Mouse (Mus musculus) gastrocnemius, postnatal 25 days (tissue): Measurements from ENCODE around the gene Ptges3. TPM values are rescaled to one million over a fixed set of nuclear protein-coding genes. Genes with fewer than 3 reads are reported as not detected.
A peak's percentile ranks its signal among the peaks of the same experiment; 100 is the strongest.
"Not testable (repeated sequence)": the region's sequence is repeated elsewhere in the genome, so short reads cannot be mapped to it uniquely, and the experiment has no call there.

Experiments used
- DNase-seq: peaks from one replicate; pipeline ENCODE4 v3.0.0; 2022
- total RNA-seq, 2 experiments: library from RNA; stranded (reverse); gene quantifications; 1 replicate in 1 of 2; 2 replicates in 1 of 2; pipeline ENCODE4 v1.2.3; 2021

Ptges3 gene
- total RNA-seq, 2 experiments from 2014 or later, result 61.5 to 62.3 TPM

- peak; percentile 47 for DNase-seq
These were observed 640 bp downstream of the Ptges3 start for GRCm38 (mm10) chr10:128059207-128059981.

DNA sequence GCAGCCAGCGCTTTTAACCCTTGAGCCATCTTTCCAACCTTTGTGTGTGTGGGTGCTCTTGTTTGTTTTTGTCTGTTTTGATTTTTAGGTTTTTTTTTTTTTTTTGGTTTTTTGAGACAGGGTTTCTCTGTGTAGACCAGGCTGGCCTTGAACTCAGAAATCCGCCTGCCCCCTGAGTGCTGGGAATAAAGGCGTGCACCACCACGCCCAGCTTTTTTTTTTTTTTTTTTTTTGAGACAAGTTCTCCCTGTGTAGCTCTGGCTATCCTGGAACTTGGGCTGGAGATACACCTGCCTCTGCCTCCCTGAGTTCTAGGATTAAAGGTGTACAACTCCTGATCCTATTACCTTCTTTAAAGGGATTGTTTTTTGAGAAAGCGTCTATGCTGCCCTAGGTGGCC, 2.4 kb downstream of the Ptges3 start:
- DNase-seq, result no peak

DNA sequence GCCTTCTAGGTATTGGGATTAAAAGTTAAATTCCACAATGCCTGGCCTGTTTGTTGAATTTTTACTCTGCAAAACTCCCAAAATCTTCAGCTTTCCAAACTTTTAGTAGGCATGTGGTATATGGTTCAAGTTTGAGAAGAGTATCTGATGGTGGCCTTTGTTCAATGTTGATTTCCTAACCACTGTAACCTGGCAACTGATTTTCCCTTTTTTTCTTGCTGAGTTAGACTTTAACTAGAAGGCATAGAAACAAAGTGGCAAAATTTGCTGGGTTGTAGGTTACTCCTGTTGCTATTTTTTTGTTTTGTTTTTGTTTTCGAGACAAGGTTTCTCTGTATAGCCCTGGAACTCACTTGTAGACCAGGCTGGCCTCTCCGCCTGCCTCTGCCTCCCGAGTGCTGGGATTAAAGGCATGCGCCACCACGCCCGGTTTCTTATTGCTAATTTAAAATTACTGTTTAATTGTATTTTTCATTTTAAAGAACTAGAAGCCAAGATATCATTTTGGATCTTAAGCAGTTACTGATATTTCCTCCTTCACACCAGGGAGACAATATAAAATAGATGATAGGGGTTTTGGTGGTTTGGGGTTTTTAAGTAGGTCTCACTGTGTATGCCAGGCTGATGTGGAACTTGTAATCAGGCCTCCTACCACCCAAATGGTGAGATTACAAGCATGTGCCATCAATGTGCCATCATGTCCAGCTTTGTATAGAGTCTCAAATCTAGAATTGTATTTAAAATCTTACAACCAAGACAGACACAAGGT, 3.7 kb downstream of the Ptges3 start:
- no peak for DNase-seq

DNA sequence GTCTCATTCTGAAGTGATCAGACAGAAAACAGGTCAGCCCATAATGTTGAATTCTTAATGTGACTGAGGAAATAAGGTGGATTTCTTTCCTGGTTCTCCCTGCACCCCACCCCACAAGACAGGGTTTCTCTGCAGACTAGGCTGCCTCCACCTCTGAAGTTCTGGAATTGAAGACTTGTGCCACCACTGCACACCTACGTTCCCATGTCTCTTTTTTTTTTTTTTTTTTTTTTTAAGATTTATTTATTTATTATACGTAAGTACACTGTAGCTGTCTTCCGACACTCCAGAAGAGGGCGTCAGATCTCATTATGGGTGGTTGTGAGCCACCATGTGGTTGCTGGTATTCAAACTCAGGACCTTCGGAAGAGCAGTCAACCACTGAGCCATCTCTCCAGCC, 7.3 kb downstream of the Ptges3 start:
- DNase-seq, result no peak

- DNase-seq, result no peak
These were observed 10.4 kb downstream of the Ptges3 start for GRCm38 (mm10) chr10:128069201-128069600.

- DNase-seq, result not testable (repeated sequence)
These were observed 11.7 kb downstream of the Ptges3 start for GRCm38 (mm10) chr10:128070432-128070831.

- not testable (repeated sequence) for DNase-seq
These were observed 19.5 kb downstream of the Ptges3 start for GRCm38 (mm10) chr10:128078269-128078668.

DNA sequence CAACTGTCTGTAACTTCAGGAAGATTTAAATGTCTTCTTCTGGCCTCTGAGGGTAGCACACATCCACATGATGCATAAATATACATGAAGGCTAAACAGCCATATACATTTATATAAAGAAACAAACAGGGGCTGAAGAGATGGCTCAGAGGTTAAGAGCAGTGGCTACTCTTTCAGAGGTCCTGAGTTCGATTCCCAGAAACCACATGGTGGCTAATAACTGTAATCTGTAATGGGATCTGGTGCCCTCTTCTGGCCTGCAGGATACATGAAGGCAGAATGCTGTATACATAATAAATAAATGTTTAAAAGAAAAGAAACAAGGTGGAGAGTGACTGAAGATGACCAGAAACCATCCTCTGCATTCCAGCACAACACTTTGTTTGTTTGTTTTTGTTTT, 21.7 kb downstream of the Ptges3 start:
- no peak for DNase-seq

- no peak for DNase-seq
These were observed 23.2 kb downstream of the Ptges3 start for GRCm38 (mm10) chr10:128081807-128082476.

- no peak for DNase-seq
These were observed 23.7 kb downstream of the Ptges3 start for GRCm38 (mm10) chr10:128082477-128082808.

- peak; percentile 98 for DNase-seq
These were observed 24.2 kb downstream of the Ptges3 start, which contains the start of gene Atp5b for GRCm38 (mm10) chr10:128082880-128083421. TSS of gene Atp5b (plus strand) at chr10:128083273.

- peak; percentile 25 for DNase-seq
These were observed 24.9 kb downstream of the Ptges3 start for GRCm38 (mm10) chr10:128083688-128084087.

- no peak for DNase-seq
These were observed 25.4 kb downstream of the Ptges3 start for GRCm38 (mm10) chr10:128084160-128084559.

- DNase-seq, result no peak
These were observed 27.6 kb downstream of the Ptges3 start for GRCm38 (mm10) chr10:128086391-128086790.

DNA sequence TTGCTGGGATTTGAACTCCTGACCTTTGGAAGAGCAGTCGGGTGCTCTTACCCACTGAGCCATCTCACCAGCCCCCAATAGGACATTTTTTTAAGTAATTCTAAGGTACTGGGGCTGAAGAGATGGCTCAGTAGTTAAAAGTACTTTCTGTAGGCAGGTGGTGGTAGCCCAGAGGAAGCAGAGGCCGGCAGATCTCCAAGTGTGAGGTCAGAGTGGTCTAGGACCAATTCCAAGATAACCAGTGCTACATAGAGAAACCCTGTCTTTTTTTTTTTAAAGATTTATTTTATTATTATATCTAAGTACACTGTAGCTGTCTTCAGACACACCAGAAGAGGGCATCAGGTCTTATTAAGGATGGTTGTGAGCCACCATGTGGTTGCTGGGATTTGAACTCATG, 28.5 kb downstream of the Ptges3 start:
- DNase-seq, result not testable (repeated sequence)

DNA sequence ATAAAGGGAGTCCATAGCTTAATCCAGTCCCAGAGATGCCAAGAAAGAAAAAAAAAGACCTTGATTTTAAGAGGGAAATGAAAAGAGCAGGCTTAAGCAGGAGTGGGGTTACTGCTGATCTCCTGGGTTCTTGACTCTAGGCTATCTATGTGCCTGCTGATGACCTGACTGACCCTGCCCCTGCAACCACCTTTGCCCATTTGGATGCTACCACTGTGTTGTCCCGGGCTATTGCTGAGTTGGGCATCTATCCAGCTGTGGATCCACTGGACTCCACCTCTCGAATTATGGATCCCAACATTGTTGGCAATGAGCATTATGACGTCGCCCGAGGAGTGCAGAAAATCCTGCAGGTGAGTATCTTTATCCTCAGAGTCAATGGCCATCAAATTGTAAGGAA, 29.4 kb downstream of the Ptges3 start:
- DNase-seq, result no peak

DNA sequence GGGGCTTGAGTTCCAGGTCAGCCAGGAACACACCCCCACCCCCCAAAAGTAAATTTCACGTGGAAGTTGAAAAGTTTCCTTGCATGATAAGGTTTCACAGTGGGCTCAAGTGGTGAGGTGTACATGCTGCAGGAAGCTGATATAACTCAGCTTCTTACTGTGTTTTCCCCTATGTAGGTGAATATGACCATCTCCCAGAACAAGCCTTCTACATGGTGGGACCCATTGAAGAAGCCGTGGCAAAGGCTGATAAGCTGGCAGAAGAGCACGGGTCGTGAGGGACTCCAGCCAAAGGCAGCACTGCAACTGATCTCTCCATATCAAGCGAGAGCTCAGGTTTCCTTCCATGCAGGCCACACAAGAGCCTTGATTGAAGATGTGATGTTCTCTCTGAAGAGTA, 31.1 kb downstream of the Ptges3 start:
- DNase-seq, result no peak

- peak; percentile 85 for DNase-seq
These were observed 32.2 kb downstream of the Ptges3 start for GRCm38 (mm10) chr10:128090651-128091563.

DNA sequence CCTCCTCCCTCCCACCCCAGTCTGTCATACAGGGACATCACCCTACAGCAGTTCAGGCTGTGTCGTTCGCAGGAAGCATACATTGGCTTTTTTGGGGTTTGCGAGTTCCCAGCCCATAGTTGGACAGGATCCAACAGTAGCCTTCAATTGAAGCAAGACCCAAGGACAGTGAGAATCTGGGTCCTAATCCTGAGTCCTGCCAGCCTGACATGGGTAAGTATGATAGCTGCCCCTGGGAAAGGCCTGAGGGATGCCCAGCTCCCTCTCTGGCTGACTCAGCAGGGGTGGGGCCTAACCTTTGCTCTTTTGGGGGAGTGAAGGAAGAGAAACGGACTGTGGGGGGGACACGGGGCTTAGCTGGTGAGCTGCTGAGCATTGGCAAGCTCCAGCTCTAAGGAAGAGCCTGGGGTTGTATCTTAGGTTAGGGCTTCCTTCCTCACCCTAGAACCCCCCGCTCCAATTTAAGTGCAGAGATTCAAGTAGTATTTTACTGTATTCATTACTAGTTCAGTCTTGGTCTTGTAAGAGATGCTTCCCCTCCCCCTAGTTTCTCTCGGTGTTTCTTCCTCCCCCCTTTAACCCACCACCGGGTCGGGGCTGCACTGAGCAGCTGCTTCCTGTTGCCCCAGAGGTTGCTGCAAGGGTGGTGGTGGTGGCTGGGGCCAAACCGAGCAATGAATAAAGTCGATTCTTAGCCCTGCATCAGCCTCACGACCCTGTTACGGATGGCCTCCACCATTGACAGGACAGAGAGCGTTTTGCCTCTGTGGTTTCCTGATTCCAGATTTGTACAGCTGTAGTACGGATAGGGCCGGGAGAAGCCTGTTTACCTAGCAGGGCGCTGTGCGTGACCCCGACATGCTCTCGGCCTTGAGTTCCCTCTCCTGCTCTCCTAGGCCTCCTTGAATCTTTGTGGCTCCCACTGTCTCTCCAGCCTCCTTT, 33.1 kb downstream of the Ptges3 start, which contains the start of gene Baz2a:
TSS of gene Baz2a (plus strand) at position 14 of the 942 bp plus-strand sequence.
- peak; percentile 75 for DNase-seq
